Mouse (Mus musculus): ENCODE results near the gene Maff. TPM values are rescaled to one million over a fixed set of nuclear protein-coding genes. Genes with fewer than 3 reads are reported as not detected.

Maff gene
- polyA plus RNA-seq, 1 experiment from 2014 or later = 7.2 TPM

DNA sequence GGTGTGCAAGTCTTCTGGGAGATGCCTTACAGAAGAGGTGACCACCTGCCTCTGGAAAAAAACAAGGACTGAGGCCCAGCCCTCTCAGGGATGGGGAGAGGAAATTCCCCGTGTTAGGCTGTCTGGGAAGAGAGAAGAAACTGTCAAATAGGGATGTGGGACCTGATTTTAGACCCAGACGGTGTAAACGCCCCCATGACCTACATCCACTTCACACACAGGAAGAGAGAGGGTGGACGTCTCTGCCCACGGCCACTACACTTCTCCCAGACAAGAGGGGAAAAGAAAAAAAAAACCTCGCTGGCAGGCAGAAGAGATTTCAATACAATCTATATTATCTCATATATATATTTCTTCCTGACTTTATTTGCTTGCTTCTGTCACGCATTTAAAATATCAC lies 13.9 kb downstream of the Maff start:
- DNase-seq (ENCODE audit: low spot score) = no peak

DNA sequence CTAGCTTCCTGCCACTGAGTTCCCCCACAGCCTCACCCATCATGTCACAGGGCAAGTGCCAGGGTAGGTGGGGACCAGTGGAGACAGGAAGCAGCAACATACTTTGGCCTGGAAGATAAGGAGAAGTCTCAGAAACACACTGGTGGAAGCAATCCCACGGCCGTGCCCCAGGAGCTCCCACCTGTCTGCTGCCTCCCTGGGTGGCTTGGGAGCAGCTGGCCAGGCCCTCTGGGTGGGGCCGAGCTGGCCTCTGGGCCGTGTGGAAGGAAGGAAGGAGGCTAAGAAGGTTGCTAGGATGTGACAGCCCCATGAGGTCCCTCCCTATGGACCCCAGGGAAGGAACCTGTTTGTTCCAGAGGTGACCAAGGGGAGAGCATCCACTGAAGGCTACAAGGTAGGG lies 14.6 kb downstream of the Maff start:
- DNase-seq (ENCODE audit: low spot score) = no peak

DNA sequence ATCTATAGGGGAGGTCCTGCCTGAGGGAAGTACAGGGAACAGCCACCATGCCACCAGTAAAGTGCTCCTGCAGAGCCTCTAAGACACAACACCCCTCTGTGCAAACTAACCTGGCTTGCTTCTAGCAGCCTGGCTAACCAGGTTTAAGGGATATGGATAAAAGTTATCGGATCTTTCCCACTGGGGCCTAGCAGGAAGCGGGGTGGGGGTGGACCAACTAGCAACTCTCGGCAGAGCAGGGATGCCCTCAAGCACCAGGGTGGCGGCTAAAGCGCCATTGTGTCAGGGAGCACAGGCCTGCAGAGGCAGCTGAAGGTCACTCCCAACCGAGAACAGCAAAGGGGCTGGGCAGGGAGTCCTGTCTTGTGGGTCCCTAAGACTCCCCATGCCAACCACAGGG lies 17.7 kb downstream of the Maff start:
- DNase-seq (ENCODE audit: low spot score) = no peak

DNA sequence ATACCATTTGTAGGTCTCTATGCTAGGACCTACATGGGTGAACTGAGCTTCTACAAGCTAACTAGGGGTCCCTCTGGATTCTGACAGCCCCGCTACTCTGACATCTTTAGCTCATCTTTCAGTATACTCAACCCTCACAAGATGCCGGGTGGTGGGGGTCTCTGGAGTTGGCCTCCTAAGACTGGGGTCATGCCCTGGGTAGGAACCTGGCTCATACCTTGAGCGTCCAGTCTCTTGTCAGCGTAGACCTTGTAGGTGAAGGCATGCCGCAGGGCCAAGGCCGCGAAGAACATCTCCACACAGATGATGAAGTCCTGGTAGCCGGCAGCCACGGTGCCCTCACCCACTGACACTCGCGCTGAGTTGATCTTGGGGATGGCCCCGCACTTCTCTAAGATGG lies 18.6 kb downstream of the Maff start:
- no peak for DNase-seq (ENCODE audit: low spot score)

DNA sequence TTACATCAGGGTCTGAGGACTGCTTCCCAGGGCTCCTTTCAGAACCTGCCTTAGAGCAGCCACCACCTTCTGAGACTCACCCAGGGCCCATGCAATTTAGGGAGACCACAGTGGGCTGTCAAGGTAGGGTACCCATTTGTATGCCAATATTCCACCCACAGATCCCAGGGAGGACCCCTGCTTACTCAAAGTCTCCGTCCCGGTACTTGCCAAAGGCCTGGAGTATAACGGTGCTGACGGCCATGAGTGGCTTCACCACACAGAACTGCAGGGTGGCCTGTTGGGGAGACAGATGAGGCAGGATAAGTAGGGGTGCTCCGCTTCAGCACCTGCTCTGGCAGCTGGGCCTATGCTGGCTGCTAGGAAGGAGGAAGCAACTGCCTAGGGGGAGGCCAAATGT lies 20.0 kb downstream of the Maff start:
- DNase-seq (ENCODE audit: low spot score) = no peak

DNA sequence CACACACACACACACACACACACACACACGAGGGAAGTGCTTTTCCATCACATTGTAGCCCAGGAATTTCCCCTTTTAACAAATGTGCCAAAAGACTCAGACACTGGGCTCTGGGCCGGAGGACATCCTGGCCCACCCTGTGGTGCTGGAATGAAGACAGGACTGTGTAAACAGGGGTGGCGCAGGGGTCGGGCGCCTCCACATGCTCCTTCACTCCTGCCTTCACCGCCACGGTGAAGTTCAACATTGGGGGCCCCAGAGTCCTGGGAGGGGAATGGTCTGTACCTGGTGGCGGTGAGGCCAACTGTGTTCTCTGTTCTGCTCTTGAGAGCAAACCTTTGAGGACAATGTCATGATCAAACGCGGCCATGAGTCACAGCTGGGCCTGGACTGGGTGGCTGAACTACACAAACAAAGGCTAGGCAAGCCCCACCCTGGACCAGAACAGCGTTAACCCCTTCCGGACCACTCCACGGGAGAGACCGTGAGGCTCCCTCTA lies 21.9 kb downstream of the Maff start:
- DNase-seq (ENCODE audit: low spot score) = no peak

DNA sequence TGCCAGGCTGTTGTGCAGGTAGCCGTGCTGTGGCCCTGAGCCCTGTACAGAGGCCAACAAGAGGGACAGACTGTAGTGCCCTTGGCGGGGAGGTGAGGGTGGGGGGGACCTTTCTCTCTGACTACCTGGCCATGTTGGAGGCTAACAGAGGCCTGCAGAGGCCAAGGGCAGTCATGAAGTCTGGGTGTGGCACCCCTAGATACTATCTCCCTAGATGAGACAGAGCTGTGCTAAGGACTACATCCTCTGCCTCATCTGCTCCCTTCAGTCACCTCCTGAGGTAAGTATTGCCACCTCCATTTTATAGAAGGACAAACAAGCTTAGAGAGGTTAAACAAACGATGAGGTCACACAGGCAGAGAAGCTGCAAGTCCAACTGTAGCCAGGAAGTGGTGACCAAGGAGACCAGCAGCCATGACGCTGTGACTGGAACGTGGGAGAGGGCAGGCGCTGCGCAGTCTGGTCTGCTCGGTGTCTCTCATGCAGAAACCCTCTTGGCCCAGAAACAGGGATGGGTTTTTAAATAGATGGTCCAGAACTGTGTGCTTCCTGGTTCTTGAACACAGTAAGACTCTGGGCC lies 22.5 kb downstream of the Maff start:
- no peak for DNase-seq (ENCODE audit: low spot score)

DNA sequence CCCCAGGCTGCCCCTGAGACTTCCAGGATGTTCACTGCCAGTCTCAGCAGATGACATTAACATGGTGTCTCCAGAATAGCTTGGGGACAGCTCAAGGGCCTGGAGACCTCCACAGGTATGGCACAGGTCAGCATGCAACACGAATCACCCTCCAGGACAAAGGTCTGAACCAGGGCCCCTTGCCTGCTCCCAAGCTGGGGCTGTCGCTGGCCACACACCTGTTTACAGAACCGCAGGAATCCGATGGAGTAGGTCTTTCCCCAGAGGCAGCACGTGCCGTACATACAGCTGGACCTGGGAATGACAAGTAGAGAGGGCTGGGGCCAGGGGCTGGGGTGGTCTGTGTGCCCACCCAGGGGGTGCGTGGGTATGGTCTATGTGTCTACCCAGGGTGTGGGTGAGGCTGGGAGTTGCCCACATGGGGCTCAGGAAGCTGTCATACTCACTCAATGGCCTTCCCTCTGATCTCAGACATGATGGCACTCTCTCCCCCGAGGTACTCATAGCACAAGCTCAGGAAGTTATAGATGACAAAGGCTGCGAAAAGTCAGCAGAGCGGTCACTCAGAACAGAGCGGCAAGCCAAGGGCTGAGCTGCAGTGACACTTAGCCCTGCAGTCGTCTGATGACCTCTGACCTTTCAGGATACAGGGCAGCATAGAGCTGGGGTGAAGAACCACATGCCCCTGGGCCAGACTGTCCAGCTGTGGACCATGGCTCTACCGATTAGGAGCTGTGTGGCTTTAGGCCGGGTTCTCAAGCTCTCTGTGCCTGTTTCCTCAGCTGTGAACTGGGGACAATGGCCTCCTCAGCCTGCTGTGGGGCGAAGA lies 23.2 kb downstream of the Maff start:
- DNase-seq (ENCODE audit: low spot score) = no peak

DNA sequence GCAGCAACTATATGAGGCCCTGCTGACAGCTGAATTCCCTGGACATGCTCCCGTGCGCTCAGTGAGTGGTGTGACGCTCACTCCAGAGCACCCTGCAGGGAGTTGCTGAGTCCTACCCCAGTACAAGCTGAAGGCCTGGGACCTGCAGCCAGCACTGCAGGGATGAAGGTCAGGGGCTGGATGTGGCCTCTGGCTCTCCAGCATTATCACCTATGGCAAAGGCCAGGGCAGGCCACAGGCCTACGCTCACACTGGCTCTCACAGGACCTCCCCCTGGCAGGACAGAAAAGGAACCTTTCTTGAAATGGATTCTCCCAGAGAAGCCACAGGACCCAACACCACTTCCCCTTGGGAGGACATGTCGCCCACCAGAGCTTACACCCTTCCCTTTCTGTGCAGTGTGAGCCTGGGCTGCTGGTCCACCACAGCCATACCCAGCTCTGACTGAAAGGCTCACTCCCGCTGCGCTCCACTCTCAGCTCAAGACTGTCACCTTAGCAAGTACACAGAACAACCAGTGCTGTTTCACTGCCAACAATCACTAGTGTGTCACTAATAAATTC lies 23.9 kb downstream of the Maff start:
- DNase-seq (ENCODE audit: low spot score) = no peak

DNA sequence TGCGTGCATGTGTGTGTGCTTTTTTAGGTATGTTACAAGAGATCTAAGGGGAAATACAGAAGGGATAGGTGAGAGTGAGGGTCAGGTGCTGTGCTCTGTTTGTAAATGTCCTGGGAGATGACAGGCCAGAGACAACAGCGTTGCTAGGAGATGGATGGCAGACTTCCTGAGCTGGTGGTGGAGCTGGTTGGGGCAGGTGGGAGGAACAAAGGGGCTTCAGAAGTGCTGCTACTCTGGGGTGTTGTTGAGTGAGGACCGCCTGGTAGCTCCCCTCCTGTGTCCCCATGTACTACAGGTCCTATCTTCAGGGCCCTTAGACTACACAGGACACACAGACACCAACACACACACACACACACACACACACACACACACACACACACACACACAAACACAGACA lies 28.3 kb downstream of the Maff start:
- DNase-seq (ENCODE audit: low spot score) = peak; percentile 73

DNA sequence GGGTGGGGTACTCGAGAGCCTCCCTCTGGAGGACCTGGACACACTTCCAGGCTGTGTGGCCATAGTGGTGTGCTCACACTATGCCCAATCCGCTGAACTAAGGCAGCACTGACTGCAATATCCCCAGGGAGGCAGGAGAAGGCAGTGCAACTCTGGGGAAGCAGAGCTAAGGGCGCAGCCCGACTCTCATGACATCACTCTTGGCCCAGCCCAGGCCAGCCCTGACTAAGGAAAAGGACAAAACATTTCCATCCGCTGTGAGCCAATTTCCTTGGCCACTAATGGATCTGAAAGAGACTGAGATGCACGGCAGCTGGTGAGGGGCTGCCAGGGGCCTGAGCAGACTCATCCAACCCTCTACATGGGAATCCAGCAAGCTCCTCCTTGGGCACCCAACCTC lies 31.3 kb downstream of the Maff start:
- no peak for DNase-seq (ENCODE audit: low spot score)

DNA sequence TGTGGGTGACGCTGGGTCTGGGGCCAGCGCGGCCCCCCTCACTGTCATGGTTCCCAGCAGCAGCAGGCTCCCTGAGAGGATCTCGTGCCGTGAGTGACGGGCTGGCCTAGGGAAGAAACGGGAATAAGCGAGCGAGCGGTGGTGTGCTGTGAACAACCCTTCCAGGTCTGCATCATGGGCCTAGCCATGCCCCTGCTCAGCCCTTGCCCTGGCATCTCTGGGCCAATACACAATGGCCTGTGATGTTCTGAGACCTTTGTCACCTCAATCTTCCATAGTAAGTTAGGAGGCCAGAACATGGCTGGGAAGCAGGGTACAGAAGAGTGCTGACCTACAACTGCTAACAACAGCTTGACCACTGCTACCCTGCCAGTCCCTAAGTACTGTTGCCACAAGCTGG lies 32.2 kb downstream of the Maff start:
- no peak for DNase-seq (ENCODE audit: low spot score)

DNA sequence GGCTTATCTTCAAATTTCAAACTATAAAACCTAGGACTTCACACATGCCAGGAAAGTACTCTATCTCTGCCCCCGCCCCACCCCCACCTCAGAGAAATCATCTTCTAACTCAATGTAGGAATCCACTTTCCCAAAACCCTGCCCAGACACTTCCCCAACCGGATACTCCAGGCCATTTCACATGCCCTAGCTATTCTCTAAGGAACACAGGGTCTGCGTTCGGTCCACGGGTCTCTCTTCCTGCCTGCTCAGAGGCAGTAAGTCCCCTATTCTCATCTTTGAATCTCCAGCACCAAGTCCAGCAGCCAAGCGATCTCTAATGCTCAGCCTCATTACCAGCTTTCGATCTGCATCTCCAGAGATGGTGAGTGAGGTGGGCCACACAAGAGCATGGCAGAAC lies 33.2 kb downstream of the Maff start:
- DNase-seq (ENCODE audit: low spot score) = no peak

DNA sequence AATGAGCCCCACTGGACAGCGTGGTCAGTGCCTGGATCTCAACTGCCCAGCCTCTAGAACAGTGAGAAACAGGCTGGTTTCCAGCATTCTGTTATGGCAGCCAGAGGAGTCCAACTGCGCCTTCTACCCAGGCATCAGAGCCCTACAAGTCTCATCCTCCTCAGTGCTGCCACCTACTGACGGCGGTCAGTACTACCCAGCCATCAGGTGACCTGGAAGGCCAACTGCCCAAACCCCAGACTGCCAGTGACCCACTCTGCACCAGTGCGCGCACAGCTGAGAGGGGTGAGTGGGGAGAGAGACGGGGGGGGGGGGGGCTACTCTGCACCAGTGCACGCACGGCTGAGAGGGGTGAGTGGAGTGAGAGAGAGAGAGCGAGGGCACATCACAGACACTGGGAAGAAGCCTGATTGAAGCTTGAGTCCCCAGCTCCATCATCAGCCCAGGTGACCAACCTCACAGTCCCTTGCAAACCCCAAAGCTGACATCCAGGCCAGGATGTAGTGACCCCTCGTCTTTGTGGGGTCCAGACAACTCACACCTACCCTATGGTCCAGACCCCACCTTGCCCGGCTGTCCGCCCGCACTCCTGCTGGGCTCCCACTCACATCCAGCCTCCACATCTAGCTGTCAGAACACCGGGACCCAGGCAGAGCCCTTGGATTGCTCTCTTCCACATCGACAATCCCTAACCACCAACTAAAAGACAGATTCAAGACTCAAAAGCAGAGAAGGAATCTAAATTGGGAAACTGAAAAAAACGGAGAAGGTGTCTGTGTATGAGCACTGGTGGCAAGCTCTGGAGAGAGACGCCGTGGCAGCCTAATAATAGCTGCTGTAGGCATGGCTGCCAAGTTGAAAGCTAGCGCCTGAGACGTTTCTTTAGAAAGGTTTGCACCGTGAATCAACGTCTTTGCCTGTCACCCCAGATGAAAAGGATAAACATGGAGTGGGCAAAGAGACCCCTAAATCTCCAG lies 34.3 kb downstream of the Maff start:
- peak; percentile 76 for DNase-seq (ENCODE audit: low spot score)

DNA sequence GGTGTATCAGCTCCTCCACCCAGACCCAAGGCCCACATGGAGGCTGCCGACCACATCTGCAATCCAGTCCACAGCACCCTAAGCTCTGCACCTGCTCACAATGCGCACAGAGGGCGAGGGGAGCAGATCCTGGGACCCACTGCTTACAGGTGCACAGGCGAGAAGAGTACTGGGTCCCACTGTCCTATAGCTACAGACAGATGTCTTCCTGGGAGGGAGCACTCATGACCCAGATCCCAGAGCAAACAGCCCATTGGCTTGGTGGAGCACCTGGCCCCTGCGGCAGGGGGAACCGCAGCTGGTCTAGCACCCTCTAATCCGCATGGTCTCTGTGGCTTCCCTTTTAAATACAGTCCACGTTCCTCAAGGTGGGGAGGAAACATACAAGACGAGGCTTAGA lies 35.2 kb downstream of the Maff start:
- peak; percentile 87 for DNase-seq (ENCODE audit: low spot score)

DNA sequence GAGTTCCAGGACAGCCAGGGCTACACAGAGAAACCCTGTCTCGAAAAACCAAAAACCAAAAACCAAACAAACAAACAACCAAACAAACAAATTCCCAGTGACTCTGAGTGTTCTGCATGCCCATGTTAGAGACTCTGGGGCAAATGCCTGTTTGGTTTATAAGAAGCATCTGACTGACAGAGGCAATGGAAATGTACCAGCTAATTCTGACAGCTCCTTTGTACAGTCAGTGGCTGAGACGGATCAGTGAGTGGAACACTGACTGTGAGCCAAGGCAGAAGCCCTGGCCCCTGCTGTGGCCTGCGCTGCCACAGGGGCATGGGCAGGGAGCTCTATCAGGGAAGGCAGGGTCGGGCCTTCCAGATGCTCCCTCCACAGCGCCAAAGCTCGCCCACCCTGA lies 40.7 kb downstream of the Maff start:
- no peak for DNase-seq (ENCODE audit: low spot score)

DNA sequence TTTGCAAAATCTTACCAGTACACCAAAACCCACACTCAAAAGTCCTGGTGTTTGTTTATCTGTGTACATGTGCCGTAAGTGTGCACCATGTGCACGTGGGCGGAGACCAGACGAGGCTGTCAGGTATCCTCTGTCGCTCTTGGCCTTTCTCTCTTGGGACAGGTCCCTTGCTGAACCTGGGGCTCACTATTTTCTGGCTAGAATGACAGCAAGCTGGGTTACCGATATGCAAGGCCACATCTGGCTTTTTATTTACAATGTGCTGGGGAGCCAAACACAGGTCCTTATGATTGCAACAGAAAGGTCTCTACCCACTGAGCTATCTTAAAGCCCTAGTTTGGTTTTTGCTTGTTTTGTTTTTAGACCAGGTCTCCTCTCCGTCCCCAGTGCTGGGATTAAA lies 41.2 kb downstream of the Maff start:
- DNase-seq (ENCODE audit: low spot score) = no peak

DNA sequence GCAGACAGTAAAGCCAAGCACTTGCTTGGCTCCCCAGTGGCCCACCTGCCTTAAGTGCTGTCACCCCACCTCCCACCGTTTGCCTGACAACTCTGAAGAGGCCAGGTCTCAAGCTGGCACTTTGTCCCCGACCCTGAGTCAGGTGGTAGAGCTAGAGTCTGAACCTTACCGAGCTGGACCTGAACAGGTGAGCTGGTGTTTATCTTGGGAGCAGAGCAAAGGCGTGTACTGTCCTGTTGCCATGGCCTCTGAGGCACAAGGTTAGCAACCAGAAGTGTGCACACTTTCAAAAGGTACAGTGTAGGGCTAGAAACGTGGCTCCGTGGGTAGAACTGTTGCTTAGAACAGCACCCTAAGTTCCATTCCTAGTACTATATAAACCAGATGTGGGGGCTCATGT lies 41.8 kb downstream of the Maff start:
- no peak for DNase-seq (ENCODE audit: low spot score)

DNA sequence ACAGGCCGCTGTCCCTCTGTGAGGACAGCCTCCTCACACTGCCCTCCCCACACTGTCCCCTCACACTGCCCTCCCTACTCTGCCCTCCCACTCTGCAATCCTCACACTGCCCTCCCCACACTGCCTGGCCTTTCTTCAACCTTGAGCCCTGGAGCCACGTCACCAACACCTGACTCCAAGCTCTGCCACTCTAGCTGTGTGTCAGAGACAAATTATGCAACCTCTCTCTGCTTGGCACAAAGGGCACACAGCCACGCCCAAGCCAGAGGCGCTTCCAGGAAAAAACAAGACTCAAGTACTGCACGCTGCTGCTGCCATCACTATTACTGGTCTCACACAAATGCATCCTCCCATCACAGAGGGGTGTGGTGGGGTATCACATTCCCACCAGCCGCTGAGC lies 44.0 kb downstream of the Maff start:
- no peak for DNase-seq (ENCODE audit: low spot score)

DNA sequence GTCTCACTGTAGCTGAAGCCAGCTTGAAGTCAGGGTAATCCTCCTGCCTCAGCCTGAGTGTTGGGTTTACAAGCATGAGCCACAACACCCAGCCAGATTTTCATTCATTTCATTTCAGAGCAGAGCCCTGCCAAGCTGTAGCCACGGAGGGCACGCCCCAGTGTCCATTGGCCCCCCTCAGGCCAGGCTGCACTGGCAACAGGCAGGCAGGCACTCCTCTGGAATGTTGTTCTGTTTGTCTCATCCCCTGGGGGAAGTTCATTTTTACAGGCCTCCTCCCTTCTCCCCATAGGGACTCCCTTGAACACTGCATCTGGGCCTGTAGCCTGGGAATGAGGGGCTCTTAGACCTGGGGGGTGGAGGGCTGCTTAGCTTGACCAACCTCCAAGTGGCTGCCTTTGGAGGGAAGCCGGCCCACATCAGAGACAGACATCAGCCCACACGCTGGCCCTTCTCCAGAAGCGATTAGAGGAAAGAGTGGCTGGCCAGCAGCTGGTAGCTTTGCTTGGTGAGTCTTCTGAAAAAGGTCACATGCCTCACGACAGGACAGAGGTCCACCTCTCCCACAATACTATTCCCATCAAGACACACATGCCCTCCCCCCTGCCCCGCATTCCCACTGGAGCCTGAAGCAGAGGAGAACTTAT lies 45.1 kb downstream of the Maff start:
- DNase-seq (ENCODE audit: low spot score) = no peak

DNA sequence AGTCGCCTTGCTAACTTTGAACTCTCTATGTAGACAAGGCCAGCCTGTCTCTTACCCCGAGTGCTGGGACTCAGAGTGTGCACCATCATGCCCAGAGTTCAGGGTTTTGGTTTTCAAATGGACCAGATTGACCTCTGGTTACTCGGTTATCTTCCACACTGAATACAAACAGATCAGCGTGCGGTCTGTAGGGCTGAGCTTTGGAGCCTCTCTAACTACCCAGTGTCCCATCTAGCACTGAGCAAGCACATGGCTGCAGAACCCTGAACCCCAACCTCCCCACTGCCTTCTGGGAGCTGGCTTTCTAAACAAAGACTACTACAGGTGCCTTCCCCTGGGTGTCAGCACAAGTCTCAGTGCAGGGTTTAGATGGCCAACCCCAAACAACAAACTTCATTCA lies 46.1 kb downstream of the Maff start:
- no peak for DNase-seq (ENCODE audit: low spot score)
